Mouse (Mus musculus): ENCODE results near the gene Nanog.

GRCm38 (mm10) chr6:122668823-122669222, 38.5 kb upstream of the Nanog start:
- TF ChIP-seq CTCF (IDR thresholded peaks at IDR 0.05; ENCODE audit: extremely low read depth, insufficient read depth, low read length) (no peak), POLR2A (IDR thresholded peaks at IDR 0.05; ENCODE audit: extremely low read depth, insufficient read depth, low read length) (no peak)
